Mouse (Mus musculus): ENCODE data around the gene Rnf150. TPM values are rescaled to one million over a fixed set of nuclear protein-coding genes. Genes with fewer than 3 reads are reported as not detected.

Rnf150 gene
- total RNA-seq, 2 experiments from 2014 or later = 43.1 to 45.3 TPM

DNA sequence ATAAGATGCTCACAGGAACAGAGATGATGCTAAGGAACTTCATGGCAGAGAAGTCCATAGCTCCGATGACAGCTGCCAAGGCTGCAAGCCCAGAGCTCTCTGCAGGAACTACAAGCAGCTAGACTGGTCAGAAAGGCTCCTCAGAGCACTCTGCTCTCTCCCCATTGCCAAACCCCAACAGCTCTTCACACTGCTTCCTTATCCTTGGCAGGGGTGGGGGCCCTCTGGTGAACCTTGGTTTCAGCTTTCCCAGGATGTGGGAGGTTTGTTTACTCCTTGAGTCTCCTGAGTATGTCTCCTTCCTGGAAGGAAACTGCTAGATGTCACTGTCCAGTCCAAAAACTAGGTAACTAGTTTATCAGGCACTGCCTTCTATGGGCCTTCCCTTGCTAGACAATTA lies 276.9 kb downstream of the Rnf150 start:
- DNase-seq (ENCODE audit: low spot score in 2 of 2) = no peak

- DNase-seq (ENCODE audit: low spot score in 2 of 2) = no peak
Observed at GRCm38 (mm10) chr8:83140701-83141111, 277.6 kb downstream of the Rnf150 start.

Other genes with a start within 250 kb of the Rnf150 start
- 10 to 100 TPM; 33.0 to 34.1 TPM for gene Zfp330, start 89.2 kb upstream of the Rnf150 start, total RNA-seq (2021)